Mouse (Mus musculus) left cerebral cortex, postnatal 36 days (tissue): Measurements from ENCODE around the gene Cplx2. TPM values are rescaled to one million over a fixed set of nuclear protein-coding genes. Genes with fewer than 3 reads are reported as not detected.

Experiments
- DNase-seq, 2 experiments: peaks; one replicate each; pipeline ENCODE4 v3.0.0; 2021 to 2022; ENCODE audit warnings: low spot score in 2 of 2, mixed read lengths in 1 of 2
- intact Hi-C: fragments of 180-260 bp; cut with DNase I; formaldehyde crosslinking; loops from one replicate; pipeline ENCODE4 v1.15.1; 2025
- total RNA-seq, 2 experiments: library from RNA; stranded (reverse); gene quantifications; 2 replicates each; pipeline ENCODE4 v1.2.3; 2021

Gene Cplx2
- total RNA-seq, 2 experiments from 2014 or later = 769 to 808 TPM

DNA sequence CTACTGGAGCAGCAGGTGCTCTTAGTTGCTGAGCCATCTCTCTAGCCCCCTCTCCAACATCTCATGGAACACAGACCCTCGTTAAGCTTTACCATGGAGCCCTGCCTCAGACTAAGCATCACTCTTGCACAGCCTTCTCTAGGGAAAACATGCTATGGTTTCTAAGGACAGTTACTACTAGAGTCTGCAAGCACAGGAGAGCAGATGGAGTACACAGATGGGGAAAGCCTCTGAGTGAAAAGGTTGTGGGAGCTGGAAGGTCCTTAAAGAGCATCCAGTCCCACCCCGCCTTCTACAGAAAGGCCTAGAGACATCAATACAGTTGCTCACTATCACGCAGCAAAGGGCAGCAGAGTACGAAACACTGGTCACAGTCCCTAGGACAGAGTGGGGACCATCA lies 20.2 kb downstream of the Cplx2 start:
- no peak for DNase-seq
- intact Hi-C loops = no loop called here

GRCm38 (mm10) chr13:54397069-54397468 lies 25.9 kb downstream of the Cplx2 start:
- no peak for DNase-seq
- intact Hi-C loops = no loop called here

DNA sequence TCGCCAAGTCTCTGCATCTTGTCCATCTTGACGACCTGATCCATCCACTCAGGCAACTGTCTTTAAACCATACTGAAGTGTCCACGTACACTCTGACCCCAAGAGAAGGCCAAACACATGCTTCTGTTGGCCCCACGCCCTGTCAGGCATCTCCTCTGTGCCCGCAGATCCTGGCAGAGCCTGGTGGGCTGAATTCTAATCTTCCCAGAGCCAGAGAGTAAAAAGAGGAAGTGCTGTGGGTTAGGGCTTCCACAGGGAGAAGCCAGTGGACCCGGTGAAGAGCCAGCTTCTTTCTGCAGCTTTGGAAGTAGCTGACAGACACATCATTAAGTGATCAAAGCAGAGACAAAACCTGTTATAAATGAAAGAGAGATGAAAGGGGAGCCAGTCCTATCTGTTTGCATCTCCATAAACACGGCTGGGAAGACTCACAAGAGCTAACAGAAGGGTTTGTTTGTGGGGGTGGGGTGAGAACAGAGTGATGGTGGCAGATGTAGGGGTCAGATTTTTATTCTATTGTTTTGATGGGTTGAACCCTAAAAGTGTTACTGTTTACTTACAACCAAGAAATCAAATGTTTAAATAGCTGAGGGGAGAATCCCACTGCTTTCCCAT lies 29.5 kb downstream of the Cplx2 start:
- DNase-seq = no peak
- intact Hi-C loops = no loop called here

DNA sequence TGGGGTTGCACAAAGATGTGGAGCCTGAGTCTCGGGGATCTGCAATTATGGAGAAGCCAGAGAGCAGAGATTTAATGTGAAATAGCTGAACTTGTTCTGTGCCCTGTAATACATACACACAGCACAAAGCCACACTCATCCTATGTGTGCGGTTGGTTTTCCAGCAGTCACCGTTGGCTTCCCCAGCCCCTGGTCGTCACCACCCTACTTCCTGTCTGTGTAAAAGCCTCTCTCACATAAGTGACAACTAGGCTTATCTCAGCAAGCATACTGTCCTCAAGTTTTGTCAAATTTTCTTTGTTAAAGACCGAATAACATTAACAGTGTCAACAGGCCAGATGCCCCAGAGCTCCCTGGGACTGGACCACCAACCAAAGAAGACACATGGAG lies 30.0 kb downstream of the Cplx2 start:
- intact Hi-C loops = no loop called here
- no peak for DNase-seq

GRCm38 (mm10) chr13:54402346-54402745 lies 31.2 kb downstream of the Cplx2 start:
- intact Hi-C loops = no loop called here
- DNase-seq = no peak

- intact Hi-C loops = no loop called here
- no peak for DNase-seq
Measured at GRCm38 (mm10) chr13:54403224-54404070, 32.3 kb downstream of the Cplx2 start.

DNA sequence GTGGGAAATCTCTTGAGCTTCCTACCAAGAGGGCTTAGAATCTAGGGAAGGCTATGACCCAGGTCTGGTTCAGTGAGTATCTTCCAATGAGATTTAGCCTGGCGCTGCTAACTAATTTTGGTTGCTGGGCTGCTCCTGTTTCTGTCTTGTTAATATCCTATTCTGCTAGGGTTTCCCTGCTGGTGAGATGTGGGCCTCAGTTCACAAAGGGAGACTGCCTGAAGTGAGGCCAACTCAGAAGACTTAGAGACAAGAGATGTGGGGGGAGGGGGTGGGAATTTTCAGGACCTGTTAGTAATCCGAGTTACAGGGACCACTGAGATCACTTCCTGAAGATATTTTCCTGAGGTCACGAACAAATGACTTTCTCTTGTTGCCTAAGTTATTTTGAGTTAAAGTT lies 33.1 kb downstream of the Cplx2 start:
- intact Hi-C loops = no loop called here
- no peak for DNase-seq

DNA sequence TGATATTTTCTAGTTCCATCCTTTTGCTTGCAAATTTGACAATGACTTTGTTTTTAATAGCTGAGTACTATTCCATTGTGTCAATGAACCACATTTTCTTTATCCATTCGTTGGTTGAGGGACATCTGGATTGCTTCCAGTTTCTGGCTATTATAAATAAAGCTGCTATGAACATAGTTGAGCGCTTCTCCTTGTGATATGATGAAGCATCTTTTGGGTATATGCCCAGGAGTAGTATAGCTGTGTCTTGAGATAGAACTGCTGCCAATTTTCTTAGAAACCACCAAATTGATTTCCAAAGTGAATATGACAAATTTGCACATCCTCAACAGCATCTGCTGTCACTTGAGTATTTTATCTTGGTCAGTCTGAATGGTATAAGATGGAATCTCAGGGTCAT lies 34.7 kb downstream of the Cplx2 start:
- intact Hi-C loops = no loop called here
- DNase-seq = no peak

DNA sequence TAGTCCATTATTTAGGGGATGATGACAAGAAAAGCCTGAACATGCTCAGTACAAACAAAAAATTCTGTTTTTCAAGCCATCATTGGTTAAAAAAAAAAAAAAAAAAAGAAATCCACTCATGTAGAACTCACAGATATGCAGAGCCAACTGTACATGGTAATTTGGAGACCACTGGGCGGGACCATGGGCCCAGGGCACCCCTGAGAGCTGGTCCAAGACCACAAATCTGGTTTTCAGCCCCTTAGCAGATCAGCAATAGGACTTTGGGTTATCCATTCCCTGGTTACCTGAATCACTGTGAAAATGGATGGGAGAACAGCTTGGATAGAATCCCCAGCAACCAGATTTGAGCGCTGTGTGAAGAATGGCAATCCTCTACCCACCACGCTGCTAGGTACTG lies 40.5 kb downstream of the Cplx2 start:
- DNase-seq = no peak
- intact Hi-C loops = no loop called here

- no peak for DNase-seq
- intact Hi-C loops = no loop called here
Measured at GRCm38 (mm10) chr13:54412236-54412635, 41.1 kb downstream of the Cplx2 start.

DNA sequence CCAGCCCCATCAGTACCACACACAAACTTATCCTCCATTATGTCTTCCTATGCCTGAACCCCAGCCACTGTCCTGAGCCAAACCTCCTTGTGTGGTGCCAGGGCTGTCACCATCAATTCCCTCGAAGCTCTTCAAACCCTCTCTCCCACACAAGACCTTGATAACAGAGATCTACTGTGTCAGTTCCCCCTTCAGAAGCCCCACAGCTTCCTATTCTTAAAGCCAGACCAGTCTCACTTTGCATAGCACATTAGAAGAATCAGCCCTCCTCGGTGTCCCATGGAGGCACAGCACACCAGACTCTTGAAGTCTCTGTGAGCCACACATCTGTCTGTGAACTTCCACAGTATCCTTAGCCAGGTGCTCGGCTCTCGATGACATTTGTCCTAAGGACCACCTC lies 41.6 kb downstream of the Cplx2 start:
- no peak for DNase-seq
- intact Hi-C loops = no loop called here

DNA sequence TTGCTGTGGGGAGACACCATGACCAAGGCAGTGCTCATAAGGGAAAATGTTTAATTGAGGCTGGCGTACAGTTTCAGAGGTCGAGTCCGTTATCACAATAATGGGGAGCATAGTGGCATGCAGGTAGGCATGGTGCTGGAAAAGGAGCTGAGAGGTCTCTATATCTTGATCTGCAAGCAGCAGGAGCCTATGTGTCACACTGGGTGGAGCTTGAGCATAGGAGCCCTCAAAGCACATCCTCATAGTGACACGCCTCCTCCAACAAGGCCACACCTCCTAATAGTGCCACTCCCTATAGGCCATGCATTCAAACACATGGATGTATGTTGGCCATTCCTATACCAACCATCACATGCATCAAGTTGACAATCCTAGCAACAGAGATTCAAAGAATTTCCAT lies 43.9 kb downstream of the Cplx2 start:
- DNase-seq = no peak
- intact Hi-C loops = no loop called here

GRCm38 (mm10) chr13:54418781-54419327 lies 47.7 kb downstream of the Cplx2 start:
- DNase-seq = no peak
- intact Hi-C loops = no loop called here

DNA sequence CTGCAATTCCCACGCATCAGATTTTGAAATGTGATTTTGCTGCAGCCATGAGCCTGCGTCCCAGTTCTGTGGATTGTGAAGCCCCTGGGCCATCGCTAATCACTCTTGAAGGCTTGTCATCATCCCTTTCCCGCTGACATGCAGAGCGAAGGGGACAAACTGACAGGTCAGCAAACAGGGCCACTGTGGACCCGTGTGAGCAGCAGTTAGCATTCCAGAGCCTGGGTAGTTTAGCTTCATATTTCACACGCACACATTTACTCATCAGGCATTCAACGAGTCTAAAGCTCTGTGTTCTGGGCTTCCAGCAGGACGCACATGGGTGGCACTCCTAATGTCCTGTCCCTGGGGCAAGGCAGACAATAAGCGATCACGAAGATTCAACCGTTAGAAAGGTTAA lies 49.1 kb downstream of the Cplx2 start:
- DNase-seq = no peak
- intact Hi-C loops = no loop called here

DNA sequence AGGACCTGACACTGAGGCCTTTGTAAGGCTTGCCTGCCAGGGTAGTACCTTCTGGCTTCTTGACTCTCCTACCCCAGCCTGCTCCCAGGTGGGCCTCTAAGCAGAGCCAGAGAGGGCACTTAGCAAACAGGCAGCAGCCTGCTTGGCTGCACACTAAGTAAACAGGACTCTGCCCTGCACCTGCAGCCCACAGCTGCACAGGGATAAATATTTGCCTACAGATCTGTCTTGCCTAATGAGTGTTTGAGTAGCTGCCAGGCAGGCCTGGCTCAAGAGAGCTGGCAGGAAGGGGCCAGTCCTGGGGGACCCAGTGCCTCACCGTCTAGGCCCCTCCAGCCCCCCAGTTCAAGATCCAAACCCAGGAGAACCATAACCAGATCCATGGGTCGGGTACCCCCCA lies 54.1 kb downstream of the Cplx2 start:
- DNase-seq = no peak
- intact Hi-C loops = no loop called here

DNA sequence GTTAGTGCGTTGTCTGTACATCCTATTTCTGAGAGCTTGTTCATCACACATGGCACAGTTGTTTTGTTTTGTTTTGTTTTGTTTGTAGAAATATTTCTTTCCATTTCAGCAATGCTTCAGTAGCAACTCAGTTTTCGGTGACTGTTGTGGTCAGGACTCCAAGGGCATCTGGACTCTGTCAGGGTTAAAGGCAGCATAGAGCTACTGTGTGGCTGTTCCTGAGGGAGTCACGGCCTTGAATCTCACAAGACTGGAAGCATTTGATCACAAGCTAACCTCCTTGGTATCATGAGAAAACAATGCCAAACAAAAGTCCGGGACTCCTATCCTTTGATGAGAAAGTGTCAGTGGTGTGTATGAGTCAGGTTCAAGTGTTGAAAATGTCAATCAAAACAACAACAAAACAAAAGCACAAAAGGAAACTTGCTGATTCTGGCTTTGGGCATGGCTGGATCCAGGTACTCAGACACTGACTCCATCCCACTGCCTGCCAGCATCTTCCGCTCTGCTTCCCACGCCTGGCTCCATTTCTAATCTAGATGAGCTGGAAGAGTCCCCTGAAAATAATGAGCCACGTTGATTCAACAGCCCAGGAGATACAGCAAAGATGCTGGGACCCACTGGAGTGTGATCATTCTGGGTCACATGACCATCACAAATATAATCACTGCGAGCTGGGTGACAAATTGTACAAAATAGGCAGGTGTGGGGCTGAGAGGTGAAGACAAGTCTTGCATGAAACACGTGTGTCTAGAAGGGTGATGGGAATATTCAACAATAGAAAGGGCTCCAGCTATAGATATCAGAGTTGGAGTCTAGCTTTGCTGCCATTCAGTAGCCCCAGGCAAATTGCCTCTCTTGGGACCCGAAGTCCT lies 55.9 kb downstream of the Cplx2 start:
- no peak for DNase-seq
- intact Hi-C loops = no loop called here

- no peak for DNase-seq
- intact Hi-C loops = no loop called here
Measured at GRCm38 (mm10) chr13:54428771-54429170, 57.6 kb downstream of the Cplx2 start.

- no peak for DNase-seq
- intact Hi-C loops = no loop called here
Measured at GRCm38 (mm10) chr13:54430051-54430450, 58.9 kb downstream of the Cplx2 start.

GRCm38 (mm10) chr13:54431161-54431560 lies 60.0 kb downstream of the Cplx2 start:
- intact Hi-C loops = no loop called here
- no peak for DNase-seq
